Mouse (Mus musculus): Measurements from ENCODE around the gene Tmem150a. TPM values are rescaled to one million over a fixed set of nuclear protein-coding genes. Genes with fewer than 3 reads are reported as not detected.

The Tmem150a gene
- polyA plus RNA-seq, 1 experiment from 2014 or later = 11.3 TPM

- ATAC-seq = no peak
- WGBS = 62% methylated on average over 3 of the region's 3 CpGs
- no peaks in the 10 kb centered on the region for H3K36me3 ChIP-seq
- H3K27ac ChIP-seq = no peak overlapping the region
- no peak overlapping the region for H3K4me3 ChIP-seq (replicated peaks)
- no peaks in the 10 kb centered on the region for H3K27me3 ChIP-seq (replicated peaks)
- no peaks in the 10 kb centered on the region for H3K9me3 ChIP-seq
- H3K4me2 ChIP-seq (replicated peaks) = no peak overlapping the region
- no peak overlapping the region for H3K9ac ChIP-seq
- peaks cover 10% of the 10 kb centered on the region for H3K4me1 ChIP-seq (replicated peaks)
These were observed 11.1 kb downstream of the Tmem150a start for GRCm38 (mm10) chr6:72366304-72366703.

- WGBS = 79% methylated on average over 4 of the region's 4 CpGs
- H3K9ac ChIP-seq = no peak within 1 kb of the TSS
- ATAC-seq = no peak
- H3K4me1 ChIP-seq (replicated peaks) = peaks cover 7% of the 10 kb centered on the region
- no peaks in the 10 kb centered on the region for H3K9me3 ChIP-seq
- no peaks in the 10 kb centered on the region for H3K36me3 ChIP-seq
- H3K27me3 ChIP-seq (replicated peaks) = no peaks in the 10 kb centered on the region
- H3K4me2 ChIP-seq (replicated peaks) = no peak within 1 kb of the TSS
- no peak within 1 kb of the TSS for H3K4me3 ChIP-seq (replicated peaks)
- H3K27ac ChIP-seq = no peak within 1 kb of the TSS
These were observed 11.7 kb downstream of the Tmem150a start, which contains the start of gene Rnf181 for GRCm38 (mm10) chr6:72366844-72367443. TSS of gene Rnf181 (minus strand) at chr6:72366956.

GRCm38 (mm10) chr6:72367460-72367974 is 12.3 kb downstream of the Tmem150a start:
- no peak overlapping the region for H3K4me3 ChIP-seq (replicated peaks)
- peaks cover 7% of the 10 kb centered on the region for H3K4me1 ChIP-seq (replicated peaks)
- no peaks in the 10 kb centered on the region for H3K27me3 ChIP-seq (replicated peaks)
- no peak overlapping the region for H3K4me2 ChIP-seq (replicated peaks)
- no peak overlapping the region for H3K27ac ChIP-seq
- H3K36me3 ChIP-seq = no peaks in the 10 kb centered on the region
- no peak for ATAC-seq
- no peak overlapping the region for H3K9ac ChIP-seq
- 73% methylated on average over 4 of the region's 4 CpGs for WGBS
- H3K9me3 ChIP-seq = no peaks in the 10 kb centered on the region

GRCm38 (mm10) chr6:72369557-72369956 is 14.3 kb downstream of the Tmem150a start:
- Histone ChIP-seq H3K27me3 (replicated peaks) (no peaks in the 10 kb centered on the region), H3K36me3 (no peaks in the 10 kb centered on the region), H3K4me2 (replicated peaks) (no peak overlapping the region), H3K9ac (no peak overlapping the region), H3K27ac (no peak overlapping the region), H3K4me3 (replicated peaks) (no peak overlapping the region), H3K9me3 (no peaks in the 10 kb centered on the region), H3K4me1 (replicated peaks) (peaks cover 4% of the 10 kb centered on the region)
- WGBS = 86% methylated on average over 4 of the region's 4 CpGs
- no peak for ATAC-seq

- no peaks in the 10 kb centered on the region for H3K36me3 ChIP-seq
- 81% methylated on average over 12 of the region's 12 CpGs for WGBS
- no peaks in the 10 kb centered on the region for H3K9me3 ChIP-seq
- no peak overlapping the region for H3K9ac ChIP-seq
- no peak overlapping the region for H3K4me3 ChIP-seq (replicated peaks)
- ATAC-seq = no peak
- H3K27me3 ChIP-seq (replicated peaks) = no peaks in the 10 kb centered on the region
- no peak overlapping the region for H3K27ac ChIP-seq
- H3K4me1 ChIP-seq (replicated peaks) = peaks cover 4% of the 10 kb centered on the region
- H3K4me2 ChIP-seq (replicated peaks) = no peak overlapping the region
These were observed 14.8 kb downstream of the Tmem150a start for GRCm38 (mm10) chr6:72370091-72370490.

- H3K27me3 ChIP-seq (replicated peaks) = no peaks in the 10 kb centered on the region
- H3K9ac ChIP-seq = no peak overlapping the region
- H3K4me3 ChIP-seq (replicated peaks) = no peak overlapping the region
- ATAC-seq = 0 out of 2 replicates have a peak, but pooled peaks have one; percentile 19
- H3K4me1 ChIP-seq (replicated peaks) = peaks cover 4% of the 10 kb centered on the region
- no peak overlapping the region for H3K4me2 ChIP-seq (replicated peaks)
- 27% methylated on average over 5 of the region's 5 CpGs for WGBS
- no peaks in the 10 kb centered on the region for H3K36me3 ChIP-seq
- H3K9me3 ChIP-seq = no peaks in the 10 kb centered on the region
- peak overlapping the region; percentile 32; the same call in 1 of the 2 replicates for H3K27ac ChIP-seq
These were observed 15.9 kb downstream of the Tmem150a start for GRCm38 (mm10) chr6:72371147-72371546.

- no peaks in the 10 kb centered on the region for H3K36me3 ChIP-seq
- H3K9me3 ChIP-seq = no peaks in the 10 kb centered on the region
- no peak for ATAC-seq
- H3K4me1 ChIP-seq (replicated peaks) = peaks cover 4% of the 10 kb centered on the region
- H3K4me3 ChIP-seq (replicated peaks) = no peak overlapping the region
- 4% methylated on average over 1 of the region's 1 CpGs for WGBS
- no peaks in the 10 kb centered on the region for H3K27me3 ChIP-seq (replicated peaks)
- H3K4me2 ChIP-seq (replicated peaks) = no peak overlapping the region
- H3K9ac ChIP-seq = no peak overlapping the region
- peak overlapping the region; percentile 32; the same call in 1 of the 2 replicates for H3K27ac ChIP-seq
These were observed 16.3 kb downstream of the Tmem150a start for GRCm38 (mm10) chr6:72371571-72371970.

- no peak overlapping the region for H3K27ac ChIP-seq
- no peak overlapping the region for H3K4me3 ChIP-seq (replicated peaks)
- H3K4me2 ChIP-seq (replicated peaks) = no peak overlapping the region
- no peak for ATAC-seq
- peaks cover 4% of the 10 kb centered on the region for H3K4me1 ChIP-seq (replicated peaks)
- no peaks in the 10 kb centered on the region for H3K36me3 ChIP-seq
- H3K9me3 ChIP-seq = no peaks in the 10 kb centered on the region
- no peaks in the 10 kb centered on the region for H3K27me3 ChIP-seq (replicated peaks)
- 73% methylated on average over 4 of the region's 4 CpGs for WGBS
- no peak overlapping the region for H3K9ac ChIP-seq
These were observed 17.9 kb downstream of the Tmem150a start for GRCm38 (mm10) chr6:72373184-72373583.

- H3K27me3 ChIP-seq (replicated peaks) = no peaks in the 10 kb centered on the region
- no peak overlapping the region for H3K9ac ChIP-seq
- H3K9me3 ChIP-seq = no peaks in the 10 kb centered on the region
- no peaks in the 10 kb centered on the region for H3K36me3 ChIP-seq
- no peak overlapping the region for H3K4me3 ChIP-seq (replicated peaks)
- ATAC-seq = peak; percentile 26; the same call in 1 of the 2 replicates
- peaks cover 4% of the 10 kb centered on the region for H3K4me1 ChIP-seq (replicated peaks)
- 54% methylated on average over 7 of the region's 7 CpGs for WGBS
- H3K4me2 ChIP-seq (replicated peaks) = no peak overlapping the region
- no peak overlapping the region for H3K27ac ChIP-seq
These were observed 19.0 kb downstream of the Tmem150a start for GRCm38 (mm10) chr6:72374206-72374605.

- 63% methylated on average over 15 of the region's 15 CpGs for WGBS
- Histone ChIP-seq H3K9ac (no peak overlapping the region), H3K36me3 (no peaks in the 10 kb centered on the region), H3K9me3 (no peaks in the 10 kb centered on the region), H3K4me3 (replicated peaks) (no peak overlapping the region), H3K4me2 (replicated peaks) (no peak overlapping the region), H3K27ac (no peak overlapping the region), H3K27me3 (replicated peaks) (no peaks in the 10 kb centered on the region), H3K4me1 (replicated peaks) (peaks cover 7% of the 10 kb centered on the region)
- ATAC-seq = peak; percentile 34; the same call in 1 of the 2 replicates
These were observed 19.7 kb downstream of the Tmem150a start for GRCm38 (mm10) chr6:72374820-72375563.

- WGBS = 83% methylated on average over 8 of the region's 8 CpGs
- no peak overlapping the region for H3K4me3 ChIP-seq (replicated peaks)
- H3K4me2 ChIP-seq (replicated peaks) = 0 out of 2 replicates have a peak overlapping the region, but pooled peaks have one; percentile 86
- H3K27me3 ChIP-seq (replicated peaks) = 0 out of 2 replicates have a peak, but pooled peaks cover 5% of the 10 kb centered on the region
- no peak for ATAC-seq
- H3K9me3 ChIP-seq = no peaks in the 10 kb centered on the region
- H3K4me1 ChIP-seq (replicated peaks) = 0 out of 2 replicates have a peak, but pooled peaks cover 6% of the 10 kb centered on the region
- no peaks in the 10 kb centered on the region for H3K36me3 ChIP-seq
- H3K9ac ChIP-seq = no peak overlapping the region
- H3K27ac ChIP-seq = no peak overlapping the region
These were observed 23.4 kb downstream of the Tmem150a start for GRCm38 (mm10) chr6:72378510-72379234.
